Comparison of ENCODE assay signal across 20 mouse cellular contexts in the genomic region with DNA sequence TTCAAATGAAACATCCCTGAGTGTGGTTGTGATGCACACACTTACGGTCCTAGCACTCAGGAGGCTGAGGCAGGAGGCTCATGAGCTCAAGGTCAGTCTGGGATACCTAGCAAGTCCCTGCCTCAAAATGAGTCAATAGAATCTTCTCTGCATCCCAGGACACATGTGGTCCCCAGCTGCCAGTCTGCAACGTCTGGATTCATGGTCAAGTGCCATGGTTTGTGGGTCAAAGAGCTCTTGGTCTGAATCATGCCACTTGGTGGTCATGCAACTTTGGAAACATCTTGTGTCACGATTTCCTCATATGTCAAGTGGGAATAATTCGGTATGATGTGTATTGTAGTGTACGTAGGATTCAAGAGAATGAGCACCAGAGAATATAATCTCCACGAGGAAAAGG.
DNase-seq lines count a peak whose midpoint lies in the region; ATAC-seq and TF ChIP-seq lines count a peak whose summit lies in the region.
"Had no signal": no experiment of that assay in that cellular context is flagged by ENCODE, and none has a peak within 500 bp of the region (broad histone marks: within the 10 kb centered on the region; RNA-seq: fewer than 3 reads in every experiment).

No protein-coding gene starts in this region.

- 64% methylated on average over 6 of the region's 6 CpGs for WGBS in liver, adult 2 months
- WGBS in liver, embryonic 11.5 days = 75% methylated on average over 6 of the region's 6 CpGs

- no peak overlapping the region for H3K9ac ChIP-seq in liver, adult 2 months (ENCODE audit: low read depth, low read length)
- H3K9ac ChIP-seq in liver, embryonic 11.5 days (ENCODE audit: low read depth, low read length) = no peak overlapping the region
- H3K9ac ChIP-seq: hindbrain, embryonic 12.5 days; kidney, embryonic 15.5 days had no signal

- ATAC-seq in liver, embryonic 11.5 days (replicated peaks; ENCODE audit: low FRiP score) = no peak
- ATAC-seq: forebrain, embryonic 14.5 days; intestine, postnatal 0 days; midbrain, embryonic 16.5 days had no signal

- TF ChIP-seq CTCF in liver, adult 2 months (IDR thresholded peaks at IDR 0.05; ENCODE audit: low read depth, low read length) = no peak
- no peak for TF ChIP-seq CTCF in C2C12 (IDR thresholded peaks at IDR 0.05; ENCODE audit: control insufficient read depth, insufficient read depth, insufficient read length)

- no peaks in the 10 kb centered on the region for H3K27me3 ChIP-seq in liver, adult 2 months (ENCODE audit: control insufficient read depth, insufficient read depth, low read length)
- no peaks in the 10 kb centered on the region for H3K27me3 ChIP-seq in liver, embryonic 11.5 days (replicated peaks; ENCODE audit: control insufficient read depth, insufficient read depth, low read length)
- H3K27me3 ChIP-seq in C2C12 (ENCODE audit: control insufficient read depth, insufficient read depth, insufficient read length) (no peaks in the 10 kb centered on the region), myocyte (ENCODE audit: control insufficient read depth, insufficient read depth, insufficient read length) (no peaks in the 10 kb centered on the region)
- H3K27me3 ChIP-seq: CH12.LX; hindbrain, embryonic 12.5 days; kidney, embryonic 15.5 days had no signal

- no peaks in the 10 kb centered on the region for H3K9me3 ChIP-seq in liver, embryonic 11.5 days (ENCODE audit: control insufficient read depth, low read length)
- H3K9me3 ChIP-seq: G1E; hindbrain, embryonic 12.5 days; kidney, embryonic 15.5 days had no signal

- peaks cover 17% of the 10 kb centered on the region for H3K4me1 ChIP-seq in liver, adult 2 months (ENCODE audit: control insufficient read depth, insufficient read depth, low read length)
- no peaks in the 10 kb centered on the region for H3K4me1 ChIP-seq in liver, embryonic 11.5 days (replicated peaks; ENCODE audit: control insufficient read depth, insufficient read depth, low read length)
- H3K4me1 ChIP-seq: hindbrain, embryonic 12.5 days; kidney, embryonic 15.5 days had no signal

- no peak overlapping the region for H3K4me2 ChIP-seq in liver, embryonic 11.5 days
- H3K4me2 ChIP-seq in myocyte (ENCODE audit: low read depth) = no peak overlapping the region
- H3K4me2 ChIP-seq: hindbrain, embryonic 12.5 days; kidney, embryonic 15.5 days had no signal

- H3K79me3 ChIP-seq in C2C12 (ENCODE audit: low read depth) = no peaks in the 10 kb centered on the region

- DNase-seq in adrenal gland, postnatal 14 days = peak; percentile 57
- no peak for DNase-seq in adrenal gland, adult 18-20 months (ENCODE audit: low spot score in 2 of 2)
- peak; percentile 31 for DNase-seq in liver, adult 2 months (ENCODE audit: extremely low read depth, low read depth, low spot score)
- DNase-seq in liver, embryonic 11.5 days (ENCODE audit: low spot score) = no peak
- DNase-seq in ovary, postnatal 14 days (ENCODE audit: low spot score) = no peak
- DNase-seq: cerebellum, adult 9-10 months; kidney, postnatal 4 days; right cerebral cortex, adult 18-20 months; thymus, adult 2 months had no signal

- H3K79me2 ChIP-seq in liver, adult 2 months (ENCODE audit: control insufficient read depth, insufficient read depth, low read length) = no peaks in the 10 kb centered on the region
- H3K79me2 ChIP-seq in C2C12 (ENCODE audit: control insufficient read depth, insufficient read depth) = no peaks in the 10 kb centered on the region
- H3K79me2 ChIP-seq in myocyte (ENCODE audit: control insufficient read depth, insufficient read depth) = no peaks in the 10 kb centered on the region

- no peaks in the 10 kb centered on the region for H3K36me3 ChIP-seq in liver, adult 2 months (ENCODE audit: control insufficient read depth, insufficient read depth, low read length)
- H3K36me3 ChIP-seq in liver, embryonic 11.5 days (ENCODE audit: control insufficient read depth, insufficient read depth, low read length) = no peaks in the 10 kb centered on the region
- H3K36me3 ChIP-seq in C2C12 (ENCODE audit: control insufficient read depth, insufficient read depth) = no peaks in the 10 kb centered on the region
- no peaks in the 10 kb centered on the region for H3K36me3 ChIP-seq in myocyte (ENCODE audit: control insufficient read depth, insufficient read depth)
- H3K36me3 ChIP-seq: G1E; hindbrain, embryonic 12.5 days; kidney, embryonic 15.5 days had no signal

- TF ChIP-seq POLR2A in liver, adult 2 months (IDR thresholded peaks at IDR 0.05; ENCODE audit: extremely low read depth, insufficient read depth, low read length) = no peak
- no peak for TF ChIP-seq POLR2A in myocyte (IDR thresholded peaks at IDR 0.05; ENCODE audit: insufficient read length, low read depth)

- H3K4me3 ChIP-seq in liver, adult 2 months (ENCODE audit: insufficient read depth, low read depth, low read length) = no peak overlapping the region
- no peak overlapping the region for H3K4me3 ChIP-seq in liver, embryonic 11.5 days (ENCODE audit: low read depth, low read length)
- H3K4me3 ChIP-seq in C2C12 (ENCODE audit: insufficient read depth, poor library complexity, severe bottlenecking) = no peak overlapping the region
- H3K4me3 ChIP-seq in myocyte = no peak overlapping the region
- H3K4me3 ChIP-seq: hindbrain, embryonic 12.5 days; kidney, embryonic 15.5 days had no signal

- peak overlapping the region; percentile 13; the same call in 1 of the 2 replicates for H3K27ac ChIP-seq in liver, adult 2 months (replicated peaks; ENCODE audit: insufficient read depth, low read depth, low read length)
- no peak overlapping the region for H3K27ac ChIP-seq in liver, embryonic 11.5 days (ENCODE audit: low read depth, low read length)
- H3K27ac ChIP-seq: hindbrain, embryonic 12.5 days; kidney, embryonic 15.5 days; macrophage; stomach, postnatal 0 days had no signal

- H3ac ChIP-seq in C2C12 (ENCODE audit: control insufficient read depth, insufficient read length, low read depth) = no peak overlapping the region
- H3ac ChIP-seq in myocyte (ENCODE audit: control insufficient read depth, insufficient read length) = no peak overlapping the region

TF ChIP-seq in C2C12, 6 proteins besides CTCF, POLR2A, EP300 and RAD21:
- no peak for TF ChIP-seq USF1 (IDR thresholded peaks at IDR 0.05; ENCODE audit: low read depth)
- TF ChIP-seq MYOG (IDR thresholded peaks at IDR 0.05; ENCODE audit: control insufficient read depth, extremely low read depth, insufficient read length) = no peak
- TF ChIP-seq MYOD1 (IDR thresholded peaks at IDR 0.05; ENCODE audit: control insufficient read depth, insufficient read length, low read depth) = peak; percentile 27

TF ChIP-seq in myocyte, 11 proteins besides CTCF, POLR2A, EP300 and RAD21:
- TF ChIP-seq E2F4 (IDR thresholded peaks at IDR 0.05; ENCODE audit: insufficient read depth) (no peak), TCF3 (IDR thresholded peaks at IDR 0.05; ENCODE audit: insufficient read length, low read depth) (peak; percentile 7), TCF12 (IDR thresholded peaks at IDR 0.05; ENCODE audit: insufficient read depth, poor library complexity, severe bottlenecking) (peak; percentile 36), REST (IDR thresholded peaks at IDR 0.05; ENCODE audit: insufficient read depth, insufficient read length) (no peak), MYOG (IDR thresholded peaks at IDR 0.05; ENCODE audit: control insufficient read depth in 1 of 3, insufficient read depth in 1 of 3, insufficient read length in 2 of 3, low read depth in 2 of 3) (no peak), MAX (IDR thresholded peaks at IDR 0.05; ENCODE audit: low read depth) (no peak), SRF (IDR thresholded peaks at IDR 0.05; ENCODE audit: control insufficient read depth, insufficient read length, low read depth) (no peak), MYOD1 (IDR thresholded peaks at IDR 0.05; ENCODE audit: control insufficient read depth in 1 of 3, insufficient read length in 2 of 3, low read depth in 2 of 3) (peak in 2 of 3 experiments; percentile 23 to 28), CEBPB (IDR thresholded peaks at IDR 0.05; ENCODE audit: insufficient read depth, poor library complexity, severe bottlenecking) (0 out of 2 replicates have a peak, but pooled peaks have one; percentile 16), POLR2AphosphoS2 (IDR thresholded peaks at IDR 0.05; ENCODE audit: insufficient read length, low read depth) (no peak), USF1 (IDR thresholded peaks at IDR 0.05; ENCODE audit: low read depth) (no peak)

Comparison
In these comparisons a context has a peak if more than half of its experiments do, and no peak if none do; other contexts are left out.
1. DNase-seq: peak in adrenal gland, postnatal 14 days (single experiment) and liver, adult 2 months (single experiment); none in adrenal gland, adult 18-20 months (0 of 2), liver, embryonic 11.5 days (single experiment) and ovary, postnatal 14 days (single experiment).